Mouse (Mus musculus) limb, embryonic 12.5 days (tissue): ENCODE measurements at regions not wholly inside any gene's neighbourhood (a gene's known extent, or its start where the extent isn't known, plus 50 kb on each side); places are given as distances from the start of the nearest gene placed in this dataset.

Source experiments
- ATAC-seq: fragments of 200-750 bp; cut with Nextera tagmentation; 2 replicates; pipeline ENCODE4 v1.8.0; 2017; ENCODE audit warnings: low read depth, moderate TSS enrichment; ENCODE audit not compliant: insufficient number of reproducible peaks, insufficient read depth, low FRiP score, low TSS enrichment
- H3K27ac ChIP-seq: fragments of 300-500 bp; sonication (generic); 2 replicates; pipeline ENCODE4 v1.5.1; 2016; ENCODE audit warnings: mild to moderate bottlenecking, moderate library complexity
- H3K27me3 ChIP-seq: fragments of 300-500 bp; sonication (generic); 2 replicates; pipeline ENCODE4 v1.6.1; 2016; ENCODE audit warnings: mild to moderate bottlenecking, moderate library complexity
- H3K36me3 ChIP-seq: fragments of 300-500 bp; sonication (generic); 2 replicates; pipeline ENCODE4 v1.6.1; 2016; ENCODE audit warnings: mild to moderate bottlenecking, moderate library complexity
- H3K4me1 ChIP-seq: fragments of 300-500 bp; sonication (generic); replicated peaks from 2 replicates; pipeline ENCODE4 v1.6.1; 2016
- H3K4me2 ChIP-seq: fragments of 300-500 bp; sonication (generic); 2 replicates; pipeline ENCODE4 v1.6.1; 2016; ENCODE audit warnings: mild to moderate bottlenecking, moderate library complexity
- H3K4me3 ChIP-seq: fragments of 300-500 bp; sonication (generic); replicated peaks from 2 replicates; pipeline ENCODE4 v1.5.1; 2016; ENCODE audit warnings: mild to moderate bottlenecking
- H3K9ac ChIP-seq: fragments of 300-500 bp; sonication (generic); replicated peaks from 2 replicates; pipeline ENCODE4 v1.6.1; 2016; ENCODE audit warnings: mild to moderate bottlenecking, moderate library complexity
- H3K9me3 ChIP-seq: fragments of 300-500 bp; sonication (generic); 2 replicates; pipeline ENCODE4 v1.6.1; 2016; ENCODE audit warnings: mild to moderate bottlenecking, moderate library complexity
- WGBS: fragments of 180-500 bp; shearing (Covaris S2); methylation state at CpG from one replicate; pipeline ENCODE4 v1.1.7; 2016; 5-methylcytosine and 5-hydroxymethylcytosine counted together

DNA sequence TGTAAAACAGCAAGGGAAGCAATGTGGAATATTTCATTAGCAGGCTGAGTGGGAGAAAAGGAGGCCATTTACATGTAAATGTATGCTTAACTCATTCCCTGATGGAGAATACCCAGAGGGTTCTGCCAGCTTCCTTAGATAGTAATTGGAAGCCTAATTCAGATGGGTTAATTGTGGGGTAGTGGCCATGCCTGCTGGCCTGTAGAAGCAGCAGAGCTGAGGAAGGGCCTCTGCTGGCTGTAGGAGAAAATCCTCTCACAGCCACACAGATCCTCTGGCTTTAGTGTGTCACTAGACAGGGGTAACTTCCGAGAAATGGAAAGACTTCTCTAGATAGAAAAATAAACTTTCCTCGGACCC, 1588.7 kb upstream of the Got2 start:
- no peaks in the 10 kb centered on the region for H3K36me3 ChIP-seq
- ATAC-seq, result no peak
- no peak overlapping the region for H3K4me2 ChIP-seq
- H3K9me3 ChIP-seq, result no peaks in the 10 kb centered on the region
- H3K27me3 ChIP-seq, result no peaks in the 10 kb centered on the region
- H3K4me3 ChIP-seq, result no peak overlapping the region
- 58% methylated on average over 2 of the region's 2 CpGs for WGBS
- H3K9ac ChIP-seq, result no peak overlapping the region
- no peaks in the 10 kb centered on the region for H3K4me1 ChIP-seq
- no peak overlapping the region for H3K27ac ChIP-seq

DNA sequence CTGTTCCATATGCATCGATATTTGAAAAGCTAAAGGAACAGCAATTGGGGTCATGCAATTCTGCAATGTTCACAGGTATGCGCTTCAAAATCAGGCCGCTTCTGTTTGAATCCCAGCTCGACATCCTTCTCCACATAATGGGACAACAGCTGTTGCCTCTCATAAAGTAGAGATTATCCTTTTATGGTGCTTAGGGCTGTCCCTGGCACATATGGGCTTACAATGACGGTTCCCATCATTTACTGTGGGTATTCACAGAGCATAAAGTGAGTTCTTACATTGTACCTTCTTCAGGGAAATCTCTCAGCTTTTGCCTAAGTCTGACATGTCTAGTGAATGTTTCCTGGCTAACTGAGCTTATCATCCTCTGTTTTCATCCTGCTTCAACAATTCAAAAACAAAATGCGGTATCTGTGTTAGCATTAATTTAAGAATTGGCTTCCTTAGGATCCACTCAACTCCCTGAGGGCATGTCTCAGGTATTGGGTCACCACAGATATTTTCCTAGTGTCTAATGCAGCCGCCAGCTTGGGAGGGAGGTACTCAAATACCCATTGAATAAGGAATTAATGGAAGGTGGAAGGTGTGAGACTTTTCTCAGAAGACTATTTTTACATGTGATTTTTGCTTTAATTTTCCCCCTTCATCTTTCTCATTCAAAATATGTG, 1588.2 kb upstream of the Got2 start:
- 77% methylated on average over 7 of the region's 7 CpGs for WGBS
- H3K27me3 ChIP-seq, result no peaks in the 10 kb centered on the region
- no peak for ATAC-seq
- H3K4me1 ChIP-seq, result no peaks in the 10 kb centered on the region
- no peak overlapping the region for H3K4me3 ChIP-seq
- no peak overlapping the region for H3K9ac ChIP-seq
- H3K9me3 ChIP-seq, result no peaks in the 10 kb centered on the region
- no peaks in the 10 kb centered on the region for H3K36me3 ChIP-seq
- no peak overlapping the region for H3K4me2 ChIP-seq
- no peak overlapping the region for H3K27ac ChIP-seq

DNA sequence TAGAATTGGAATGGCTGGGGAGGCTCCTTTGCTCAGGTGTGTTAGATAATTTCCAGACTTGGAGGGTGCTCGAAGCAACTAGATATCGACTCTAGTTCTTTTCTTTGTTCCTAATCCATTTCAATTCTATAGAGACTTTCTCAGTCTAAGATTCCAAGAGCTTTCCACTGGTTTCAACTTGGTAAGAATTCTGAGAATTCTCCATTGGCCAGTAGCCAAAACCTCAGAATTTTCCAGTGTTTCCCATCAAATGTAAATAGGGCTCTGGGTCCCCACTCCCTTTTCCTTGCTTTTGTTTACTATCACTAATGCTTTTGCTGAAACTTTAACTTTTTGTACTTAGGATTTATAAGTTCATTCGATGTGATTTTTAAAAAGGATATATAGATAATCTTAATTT, 1585.0 kb upstream of the Got2 start:
- Histone ChIP-seq H3K27me3 (no peaks in the 10 kb centered on the region), H3K4me2 (no peak overlapping the region), H3K9me3 (no peaks in the 10 kb centered on the region), H3K36me3 (no peaks in the 10 kb centered on the region), H3K9ac (no peak overlapping the region), H3K4me3 (no peak overlapping the region), H3K4me1 (no peaks in the 10 kb centered on the region), H3K27ac (no peak overlapping the region)
- 83% methylated on average over 3 of the region's 3 CpGs for WGBS
- no peak for ATAC-seq

DNA sequence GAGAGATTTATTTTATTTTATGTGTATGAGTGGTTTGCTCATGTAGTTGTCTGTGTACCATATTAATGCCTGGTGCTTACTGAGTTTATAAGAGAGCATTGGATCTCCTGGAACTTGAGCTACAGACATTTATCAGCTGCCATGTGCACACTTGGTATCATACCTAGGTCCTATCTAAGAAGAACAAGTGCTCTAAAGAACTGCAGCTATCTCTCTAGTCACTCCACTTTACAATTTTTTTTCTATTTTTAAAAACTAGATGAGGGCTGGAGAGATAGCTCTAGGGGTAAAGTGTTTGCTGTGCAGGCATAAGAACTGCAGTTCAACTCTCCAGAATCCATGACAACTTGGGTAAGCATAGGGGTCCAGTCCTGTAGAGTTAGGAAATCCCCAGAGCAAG, 1573.1 kb upstream of the Got2 start:
- ATAC-seq, result no peak
- no peak overlapping the region for H3K27ac ChIP-seq
- no peak overlapping the region for H3K4me3 ChIP-seq
- H3K4me1 ChIP-seq, result no peaks in the 10 kb centered on the region
- no peak overlapping the region for H3K4me2 ChIP-seq
- no peaks in the 10 kb centered on the region for H3K9me3 ChIP-seq
- H3K36me3 ChIP-seq, result no peaks in the 10 kb centered on the region
- H3K9ac ChIP-seq, result no peak overlapping the region
- H3K27me3 ChIP-seq, result no peaks in the 10 kb centered on the region

DNA sequence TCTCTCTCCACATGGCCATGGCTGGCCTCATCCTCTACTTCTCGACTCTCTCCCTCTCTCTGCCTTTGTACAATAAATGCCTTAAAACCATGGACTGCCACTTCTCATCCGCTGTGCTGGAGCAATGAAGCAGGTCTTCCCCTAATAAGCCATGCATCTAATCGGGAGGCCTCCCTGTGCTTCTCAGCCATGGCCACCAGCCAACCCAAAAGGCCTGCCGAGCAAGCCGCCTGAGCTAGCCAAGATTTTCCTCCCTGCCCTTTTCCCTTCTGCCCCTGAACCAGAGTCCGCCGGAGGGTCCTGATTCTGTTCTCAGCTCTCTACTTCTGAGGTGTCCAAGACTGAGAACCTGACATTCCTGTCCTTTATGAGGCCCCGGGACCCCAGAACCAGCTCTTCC, 1559.3 kb upstream of the Got2 start:
- no peak overlapping the region for H3K27ac ChIP-seq
- H3K4me3 ChIP-seq, result no peak overlapping the region
- 92% methylated on average over 8 of the region's 8 CpGs for WGBS
- no peak overlapping the region for H3K4me2 ChIP-seq
- H3K4me1 ChIP-seq, result no peaks in the 10 kb centered on the region
- ATAC-seq, result no peak
- no peaks in the 10 kb centered on the region for H3K9me3 ChIP-seq
- no peaks in the 10 kb centered on the region for H3K36me3 ChIP-seq
- H3K9ac ChIP-seq, result no peak overlapping the region
- no peaks in the 10 kb centered on the region for H3K27me3 ChIP-seq

DNA sequence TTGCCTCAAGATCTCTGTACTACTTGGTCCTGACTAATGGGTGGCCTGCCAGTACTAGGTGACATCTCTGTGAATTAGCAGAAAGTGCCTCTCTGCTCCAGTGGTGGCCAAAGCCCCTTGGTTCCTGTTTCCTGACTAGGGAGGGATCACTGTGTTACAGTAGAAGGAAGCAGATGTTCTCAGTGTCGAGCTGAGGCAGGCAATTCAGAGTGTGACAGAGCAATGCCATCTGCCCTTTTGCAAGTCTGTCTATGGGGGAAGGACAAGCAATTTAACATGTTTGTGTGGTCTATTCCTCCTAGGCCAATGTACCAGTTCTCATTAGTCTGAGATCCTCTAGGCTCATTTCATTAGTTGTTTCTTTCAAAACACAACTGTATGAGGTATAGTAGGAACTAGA, 1553.1 kb upstream of the Got2 start:
- H3K9ac ChIP-seq, result no peak overlapping the region
- no peak overlapping the region for H3K4me2 ChIP-seq
- H3K27me3 ChIP-seq, result no peaks in the 10 kb centered on the region
- H3K36me3 ChIP-seq, result no peaks in the 10 kb centered on the region
- 31% methylated on average over 1 of the region's 1 CpGs for WGBS
- no peak for ATAC-seq
- H3K4me1 ChIP-seq, result no peaks in the 10 kb centered on the region
- H3K9me3 ChIP-seq, result no peaks in the 10 kb centered on the region
- no peak overlapping the region for H3K27ac ChIP-seq
- no peak overlapping the region for H3K4me3 ChIP-seq

DNA sequence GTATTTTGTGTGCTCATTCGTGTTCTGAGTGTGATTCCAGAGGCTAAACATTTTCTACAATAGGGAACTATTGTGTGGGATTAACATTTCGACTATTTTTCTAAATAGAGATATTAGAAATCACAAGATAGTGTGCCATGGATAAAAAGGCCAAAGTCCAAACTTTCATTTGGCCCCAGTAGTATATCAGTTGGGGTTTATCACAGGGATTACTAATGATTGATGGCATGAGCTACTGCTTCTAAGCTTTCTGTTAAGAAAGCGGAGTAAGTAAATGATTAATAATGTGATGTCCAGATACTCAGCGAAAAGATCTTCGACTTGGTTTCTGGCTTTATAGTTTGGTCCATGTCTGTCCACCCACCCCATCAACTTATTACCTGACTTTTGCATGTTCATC, 1545.2 kb upstream of the Got2 start:
- ATAC-seq, result no peak
- WGBS, result 84% methylated on average over 5 of the region's 5 CpGs

DNA sequence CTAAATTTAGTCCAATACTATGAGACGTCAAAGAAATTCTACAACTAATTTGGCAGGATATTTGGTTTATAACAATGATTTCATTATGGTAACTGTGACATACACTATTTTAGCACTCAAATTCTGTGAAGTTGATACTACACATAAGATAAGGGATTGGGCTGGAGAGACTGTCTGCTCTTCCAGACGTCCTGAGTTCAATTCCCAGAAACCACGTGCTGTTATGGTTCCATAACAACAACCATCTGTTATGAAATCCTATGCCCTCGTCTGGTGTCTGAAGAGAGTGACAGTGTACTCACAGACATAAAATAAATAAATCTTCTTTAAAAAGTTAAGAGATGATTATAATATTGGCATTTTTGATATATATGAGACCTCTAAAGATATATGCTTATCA, 1543.1 kb upstream of the Got2 start:
- Histone ChIP-seq H3K9ac (no peak overlapping the region), H3K27ac (no peak overlapping the region), H3K36me3 (no peaks in the 10 kb centered on the region), H3K4me1 (no peaks in the 10 kb centered on the region), H3K9me3 (no peaks in the 10 kb centered on the region), H3K27me3 (no peaks in the 10 kb centered on the region), H3K4me2 (no peak overlapping the region), H3K4me3 (no peak overlapping the region)
- ATAC-seq, result no peak
- WGBS, result 61% methylated on average over 4 of the region's 4 CpGs

More for the DNA sequence above, 1545.2 kb upstream of the Got2 start:
- no peaks in the 10 kb centered on the region for H3K4me1 ChIP-seq
- no peaks in the 10 kb centered on the region for H3K36me3 ChIP-seq
- no peaks in the 10 kb centered on the region for H3K9me3 ChIP-seq
- no peak overlapping the region for H3K9ac ChIP-seq
- no peak overlapping the region for H3K4me2 ChIP-seq
- H3K4me3 ChIP-seq, result no peak overlapping the region
- no peaks in the 10 kb centered on the region for H3K27me3 ChIP-seq
- no peak overlapping the region for H3K27ac ChIP-seq

DNA sequence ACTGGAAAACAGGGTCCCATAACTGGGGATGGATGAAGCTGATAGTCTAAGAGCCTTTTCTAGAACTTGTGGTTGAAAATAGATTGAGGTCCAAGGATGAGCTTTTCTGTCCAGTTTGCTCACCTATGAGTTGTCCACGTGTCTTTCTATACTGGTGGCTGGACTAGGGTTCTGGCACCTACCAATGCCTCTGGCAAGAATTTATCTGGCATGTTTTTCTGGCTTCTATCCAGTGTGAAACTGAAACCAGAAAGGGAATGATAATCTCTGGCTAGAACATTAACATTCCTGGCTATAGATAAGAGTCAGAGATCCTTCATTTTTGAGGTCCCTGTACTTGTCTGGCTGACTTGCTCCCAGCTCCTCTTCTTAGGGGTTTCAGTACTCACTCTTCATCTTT, 1534.0 kb upstream of the Got2 start:
- H3K4me1 ChIP-seq, result no peaks in the 10 kb centered on the region
- no peaks in the 10 kb centered on the region for H3K9me3 ChIP-seq
- 79% methylated on average over 1 of the region's 1 CpGs for WGBS
- no peak overlapping the region for H3K4me2 ChIP-seq
- no peak overlapping the region for H3K4me3 ChIP-seq
- H3K9ac ChIP-seq, result no peak overlapping the region
- no peaks in the 10 kb centered on the region for H3K36me3 ChIP-seq
- no peaks in the 10 kb centered on the region for H3K27me3 ChIP-seq
- ATAC-seq, result no peak
- no peak overlapping the region for H3K27ac ChIP-seq

DNA sequence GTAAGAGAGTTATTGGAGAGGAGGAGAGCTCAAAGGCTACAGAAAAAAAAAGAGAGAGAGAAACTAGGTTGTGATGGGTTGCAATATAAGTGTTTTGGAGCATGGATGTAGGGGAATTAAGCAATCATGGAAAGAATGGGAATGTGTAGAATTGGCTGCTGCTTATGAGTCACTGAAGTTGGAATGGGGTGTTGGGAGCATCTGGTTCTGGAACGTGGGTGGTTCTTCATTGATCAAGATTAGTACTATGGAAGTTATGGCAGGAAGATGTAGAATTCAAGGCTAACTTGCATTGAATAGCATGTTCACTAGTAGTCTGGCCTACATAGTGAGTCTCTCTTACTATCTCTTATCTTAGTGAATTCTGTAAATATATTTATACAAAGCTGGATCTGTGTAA, 1526.4 kb upstream of the Got2 start:
- 92% methylated on average over 1 of the region's 1 CpGs for WGBS
- Histone ChIP-seq H3K36me3 (no peaks in the 10 kb centered on the region), H3K9ac (no peak overlapping the region), H3K4me1 (no peaks in the 10 kb centered on the region), H3K27me3 (no peaks in the 10 kb centered on the region), H3K4me3 (no peak overlapping the region), H3K4me2 (no peak overlapping the region), H3K9me3 (no peaks in the 10 kb centered on the region), H3K27ac (no peak overlapping the region)
- ATAC-seq, result no peak

DNA sequence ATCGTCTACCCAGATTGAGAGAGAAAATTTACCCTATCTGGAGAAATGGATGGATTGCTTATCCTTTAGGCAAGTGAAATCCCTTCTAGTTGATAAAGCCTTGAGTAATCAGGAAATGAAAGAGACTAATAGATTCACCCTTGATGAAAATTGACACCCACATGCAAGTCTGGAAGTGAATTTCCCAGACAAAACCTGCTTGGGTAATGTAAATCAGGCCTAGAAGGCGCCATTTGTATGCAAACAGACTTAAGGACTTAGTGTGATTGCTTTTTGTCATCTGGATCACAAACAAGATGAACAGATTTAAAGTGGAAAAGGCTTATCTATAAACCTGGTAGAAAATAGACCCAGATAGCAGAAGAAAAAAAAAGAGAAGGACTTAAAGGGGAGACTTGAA, 1515.0 kb upstream of the Got2 start:
- H3K9ac ChIP-seq, result no peak overlapping the region
- H3K4me1 ChIP-seq, result no peaks in the 10 kb centered on the region
- H3K9me3 ChIP-seq, result no peaks in the 10 kb centered on the region
- H3K4me3 ChIP-seq, result no peak overlapping the region
- no peaks in the 10 kb centered on the region for H3K27me3 ChIP-seq
- H3K27ac ChIP-seq, result no peak overlapping the region
- no peak overlapping the region for H3K4me2 ChIP-seq
- no peaks in the 10 kb centered on the region for H3K36me3 ChIP-seq
- ATAC-seq, result no peak
- 78% methylated on average over 2 of the region's 2 CpGs for WGBS

DNA sequence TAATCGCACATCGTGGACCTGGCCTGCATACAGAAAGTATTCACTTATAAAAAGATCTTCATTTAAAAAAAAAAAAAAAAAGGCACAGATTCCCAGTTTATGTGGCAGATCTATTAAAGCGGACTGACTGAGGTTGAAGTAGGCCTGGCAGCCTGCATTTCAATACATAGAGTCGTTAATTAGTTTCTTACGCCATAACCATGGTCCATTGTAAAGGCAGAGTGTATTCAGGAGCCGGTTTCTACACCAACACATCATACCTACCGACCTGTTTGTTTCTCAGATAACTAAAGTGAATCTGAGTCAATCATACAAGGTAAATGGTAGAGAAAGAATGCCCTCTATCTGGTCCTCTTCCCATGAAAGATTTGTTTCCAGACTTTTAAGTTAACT, 1509.0 kb upstream of the Got2 start:
- Histone ChIP-seq H3K27ac (no peak overlapping the region), H3K4me3 (no peak overlapping the region), H3K36me3 (no peaks in the 10 kb centered on the region), H3K27me3 (no peaks in the 10 kb centered on the region), H3K4me1 (0 out of 2 replicates have a peak, but pooled peaks cover 5% of the 10 kb centered on the region), H3K9ac (no peak overlapping the region), H3K4me2 (no peak overlapping the region), H3K9me3 (no peaks in the 10 kb centered on the region)
- WGBS, result 29% methylated on average over 7 of the region's 7 CpGs
- no peak for ATAC-seq
